Mouse (Mus musculus) MEL (cell line): ENCODE measurements at regions not wholly inside any gene's neighbourhood (a gene's known extent, or its start where the extent isn't known, plus 50 kb on each side); places are given as distances from the start of the nearest gene placed in this dataset.

Experiments
- CTCF ChIP-seq, 3 experiments: IDR thresholded peaks in 2 of 3; conservative IDR thresholded peaks in 1 of 3; 2 replicates each; pipeline ENCODE4 v1.5.1; 2011 to 2012; ENCODE audit warnings: low read length in 3 of 3, low read depth in 2 of 3, mild to moderate bottlenecking in 2 of 3, improper control_type of control experiment in 1 of 3, inconsistent platforms in 1 of 3, mixed read lengths in 1 of 3, moderate library complexity in 1 of 3; ENCODE audit not compliant: control insufficient read depth in 1 of 3, insufficient read depth in 1 of 3, poor library complexity in 1 of 3, severe bottlenecking in 1 of 3
- MAFK ChIP-seq: IDR thresholded peaks from 2 replicates; pipeline ENCODE4 v1.6.1; 2011; ENCODE audit warnings: low read depth, mild to moderate bottlenecking, low read length, improper control_type of control experiment, borderline replicate concordance
- SMC3 ChIP-seq: IDR thresholded peaks from 2 replicates; pipeline ENCODE4 v1.6.1; 2011; ENCODE audit warnings: low read depth, low read length, improper control_type of control experiment
- TBP ChIP-seq: IDR thresholded peaks from 2 replicates; pipeline ENCODE4 v1.8.0; 2011; ENCODE audit warnings: low read depth, low read length, improper control_type of control experiment

- TF ChIP-seq SMC3 = no peak
- TF ChIP-seq CTCF (IDR thresholded peaks at IDR 0.05 in 2 of 3, conservative IDR thresholded peaks at IDR 0.05 in 1 of 3; ENCODE audit: control insufficient read depth in 1 of 3, insufficient read depth in 1 of 3, low read depth in 2 of 3, low read length in 3 of 3, poor library complexity in 1 of 3, severe bottlenecking in 1 of 3) = no peak
- no peak for TF ChIP-seq TBP
- no peak for TF ChIP-seq MAFK
These were observed 55.1 kb upstream of the Nampt start for GRCm38 (mm10) chr12:32764271-32764670.
